Mouse (Mus musculus): ENCODE measurements around the gene Rtel1. TPM values are rescaled to one million over a fixed set of nuclear protein-coding genes. Genes with fewer than 3 reads are reported as not detected.
A peak's percentile ranks its signal among the peaks of the same experiment; 100 is the strongest.

Gene Rtel1
- polyA plus RNA-seq, 1 experiment from 2014 or later: 43.9 TPM

GRCm38 (mm10) chr2:181356780-181357179 is 37.2 kb downstream of the Rtel1 start:
- no peak for ATAC-seq (ENCODE audit: low read depth)
- Histone ChIP-seq H3K36me3 (ENCODE audit: control insufficient read depth, insufficient read depth, low read length) (peaks cover 56% of the 10 kb centered on the region), H3K4me2 (ENCODE audit: low read depth, low read length) (no peak overlapping the region), H3K27me3 (ENCODE audit: control insufficient read depth, insufficient read depth, low read length) (no peaks in the 10 kb centered on the region), H3K4me3 (ENCODE audit: low read depth, low read length) (no peak overlapping the region), H3K9ac (replicated peaks; ENCODE audit: low read depth, low read length) (no peak overlapping the region), H3K4me1 (ENCODE audit: control insufficient read depth, insufficient read depth, low read length) (no peaks in the 10 kb centered on the region), H3K9me3 (ENCODE audit: control insufficient read depth, low read length) (no peaks in the 10 kb centered on the region), H3K27ac (ENCODE audit: low read depth, low read length) (no peak overlapping the region)
- WGBS: 82% methylated on average over 3 of the region's 3 CpGs

GRCm38 (mm10) chr2:181363946-181364345 is 44.4 kb downstream of the Rtel1 start:
- Histone ChIP-seq H3K27ac (ENCODE audit: low read depth, low read length) (no peak overlapping the region), H3K4me1 (ENCODE audit: control insufficient read depth, insufficient read depth, low read length) (peaks cover 30% of the 10 kb centered on the region), H3K9ac (replicated peaks; ENCODE audit: low read depth, low read length) (peak overlapping the region; percentile 84), H3K9me3 (ENCODE audit: control insufficient read depth, low read length) (no peaks in the 10 kb centered on the region), H3K4me2 (ENCODE audit: low read depth, low read length) (peak overlapping the region; percentile 99), H3K4me3 (ENCODE audit: low read depth, low read length) (peak overlapping the region; percentile 94), H3K27me3 (ENCODE audit: control insufficient read depth, insufficient read depth, low read length) (no peaks in the 10 kb centered on the region), H3K36me3 (ENCODE audit: control insufficient read depth, insufficient read depth, low read length) (peaks cover 41% of the 10 kb centered on the region)
- 89% methylated on average over 3 of the region's 3 CpGs for WGBS
- no peak for ATAC-seq (ENCODE audit: low read depth)

DNA sequence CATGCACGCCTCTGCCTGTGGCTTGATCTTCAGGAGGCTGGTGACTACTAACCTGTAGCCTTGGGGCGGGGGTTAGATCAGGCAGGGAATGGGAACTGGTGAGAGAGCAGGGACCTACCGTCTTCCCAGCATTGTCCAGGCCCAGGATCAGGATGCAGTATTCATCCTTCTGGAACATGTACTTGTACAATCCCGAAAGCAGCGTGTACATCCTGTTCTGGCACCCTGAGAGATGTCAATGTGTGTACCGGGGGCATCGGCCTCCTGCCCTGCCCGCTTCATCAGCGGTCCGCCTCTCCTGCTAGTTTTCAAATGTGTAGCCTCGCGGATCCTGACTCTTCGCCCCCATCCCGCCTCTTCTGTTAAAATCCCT is 44.9 kb downstream of the Rtel1 start:
- Histone ChIP-seq H3K4me2 (ENCODE audit: low read depth, low read length) (peak overlapping the region; percentile 99), H3K9me3 (ENCODE audit: control insufficient read depth, low read length) (no peaks in the 10 kb centered on the region), H3K27me3 (ENCODE audit: control insufficient read depth, insufficient read depth, low read length) (no peaks in the 10 kb centered on the region), H3K36me3 (ENCODE audit: control insufficient read depth, insufficient read depth, low read length) (peaks cover 40% of the 10 kb centered on the region), H3K27ac (ENCODE audit: low read depth, low read length) (peak overlapping the region; percentile 88), H3K4me1 (ENCODE audit: control insufficient read depth, insufficient read depth, low read length) (peaks cover 30% of the 10 kb centered on the region), H3K9ac (replicated peaks; ENCODE audit: low read depth, low read length) (peak overlapping the region; percentile 84), H3K4me3 (ENCODE audit: low read depth, low read length) (peak overlapping the region; percentile 94)
- 13% methylated on average over 14 of the region's 14 CpGs for WGBS
- ATAC-seq (ENCODE audit: low read depth): 0 out of 2 replicates have a peak, but pooled peaks have one; percentile 2

- H3K4me3 ChIP-seq (ENCODE audit: low read depth, low read length): peak within 1 kb of the TSS; percentile 94
- under 1% methylated on average over 67 of the region's 71 CpGs for WGBS
- peak within 1 kb of the TSS; percentile 88 for H3K27ac ChIP-seq (ENCODE audit: low read depth, low read length)
- ATAC-seq (ENCODE audit: low read depth): peak; percentile 89
- H3K9me3 ChIP-seq (ENCODE audit: control insufficient read depth, low read length): no peaks in the 10 kb centered on the region
- H3K4me1 ChIP-seq (ENCODE audit: control insufficient read depth, insufficient read depth, low read length): peaks cover 30% of the 10 kb centered on the region
- H3K9ac ChIP-seq (replicated peaks; ENCODE audit: low read depth, low read length): peak within 1 kb of the TSS; percentile 84
- H3K4me2 ChIP-seq (ENCODE audit: low read depth, low read length): peak within 1 kb of the TSS; percentile 99
- peaks cover 35% of the 10 kb centered on the region for H3K36me3 ChIP-seq (ENCODE audit: control insufficient read depth, insufficient read depth, low read length)
- H3K27me3 ChIP-seq (ENCODE audit: control insufficient read depth, insufficient read depth, low read length): no peaks in the 10 kb centered on the region
These were observed 45.5 kb downstream of the Rtel1 start, which contains the start of the genes Zgpat and Arfrp1 for GRCm38 (mm10) chr2:181364860-181365596. Gene Zgpat, plus strand, starts transcription at chr2:181364928. Gene Arfrp1, minus strand, starts transcription at chr2:181365404.

GRCm38 (mm10) chr2:181365655-181366075 is 46.1 kb downstream of the Rtel1 start:
- H3K27ac ChIP-seq (ENCODE audit: low read depth, low read length): peak overlapping the region; percentile 88
- H3K4me2 ChIP-seq (ENCODE audit: low read depth, low read length): peak overlapping the region; percentile 99
- peaks cover 30% of the 10 kb centered on the region for H3K4me1 ChIP-seq (ENCODE audit: control insufficient read depth, insufficient read depth, low read length)
- peaks cover 30% of the 10 kb centered on the region for H3K36me3 ChIP-seq (ENCODE audit: control insufficient read depth, insufficient read depth, low read length)
- under 1% methylated on average over 20 of the region's 20 CpGs for WGBS
- no peaks in the 10 kb centered on the region for H3K27me3 ChIP-seq (ENCODE audit: control insufficient read depth, insufficient read depth, low read length)
- peak; percentile 75 for ATAC-seq (ENCODE audit: low read depth)
- peak overlapping the region; percentile 84 for H3K9ac ChIP-seq (replicated peaks; ENCODE audit: low read depth, low read length)
- no peaks in the 10 kb centered on the region for H3K9me3 ChIP-seq (ENCODE audit: control insufficient read depth, low read length)
- H3K4me3 ChIP-seq (ENCODE audit: low read depth, low read length): peak overlapping the region; percentile 94

- Histone ChIP-seq H3K27me3 (ENCODE audit: control insufficient read depth, insufficient read depth, low read length) (no peaks in the 10 kb centered on the region), H3K4me1 (ENCODE audit: control insufficient read depth, insufficient read depth, low read length) (peaks cover 24% of the 10 kb centered on the region), H3K36me3 (ENCODE audit: control insufficient read depth, insufficient read depth, low read length) (0 out of 2 replicates have a peak, but pooled peaks cover 10% of the 10 kb centered on the region), H3K9ac (replicated peaks; ENCODE audit: low read depth, low read length) (no peak overlapping the region), H3K9me3 (ENCODE audit: control insufficient read depth, low read length) (no peaks in the 10 kb centered on the region), H3K27ac (ENCODE audit: low read depth, low read length) (no peak overlapping the region), H3K4me3 (ENCODE audit: low read depth, low read length) (no peak overlapping the region), H3K4me2 (ENCODE audit: low read depth, low read length) (no peak overlapping the region)
- ATAC-seq (ENCODE audit: low read depth): no peak
- WGBS: 98% methylated on average over 5 of the region's 5 CpGs
These were observed 50.5 kb downstream of the Rtel1 start for GRCm38 (mm10) chr2:181370001-181370400.

GRCm38 (mm10) chr2:181375787-181376186 is 56.2 kb downstream of the Rtel1 start:
- H3K36me3 ChIP-seq (ENCODE audit: control insufficient read depth, insufficient read depth, low read length): peaks cover 16% of the 10 kb centered on the region; the same call in 1 of the 2 replicates
- H3K27me3 ChIP-seq (ENCODE audit: control insufficient read depth, insufficient read depth, low read length): no peaks in the 10 kb centered on the region
- no peaks in the 10 kb centered on the region for H3K9me3 ChIP-seq (ENCODE audit: control insufficient read depth, low read length)
- ATAC-seq (ENCODE audit: low read depth): no peak
- H3K9ac ChIP-seq (replicated peaks; ENCODE audit: low read depth, low read length): no peak overlapping the region
- no peak overlapping the region for H3K4me3 ChIP-seq (ENCODE audit: low read depth, low read length)
- 97% methylated on average over 2 of the region's 2 CpGs for WGBS
- H3K4me1 ChIP-seq (ENCODE audit: control insufficient read depth, insufficient read depth, low read length): no peaks in the 10 kb centered on the region
- no peak overlapping the region for H3K27ac ChIP-seq (ENCODE audit: low read depth, low read length)
- no peak overlapping the region for H3K4me2 ChIP-seq (ENCODE audit: low read depth, low read length)

- peaks cover 24% of the 10 kb centered on the region for H3K36me3 ChIP-seq (ENCODE audit: control insufficient read depth, insufficient read depth, low read length)
- no peaks in the 10 kb centered on the region for H3K4me1 ChIP-seq (ENCODE audit: control insufficient read depth, insufficient read depth, low read length)
- no peaks in the 10 kb centered on the region for H3K27me3 ChIP-seq (ENCODE audit: control insufficient read depth, insufficient read depth, low read length)
- 89% methylated on average over 2 of the region's 2 CpGs for WGBS
- no peak for ATAC-seq (ENCODE audit: low read depth)
- no peak overlapping the region for H3K4me2 ChIP-seq (ENCODE audit: low read depth, low read length)
- no peak overlapping the region for H3K4me3 ChIP-seq (ENCODE audit: low read depth, low read length)
- H3K9me3 ChIP-seq (ENCODE audit: control insufficient read depth, low read length): no peaks in the 10 kb centered on the region
- H3K9ac ChIP-seq (replicated peaks; ENCODE audit: low read depth, low read length): no peak overlapping the region
- no peak overlapping the region for H3K27ac ChIP-seq (ENCODE audit: low read depth, low read length)
These were observed 57.7 kb downstream of the Rtel1 start for GRCm38 (mm10) chr2:181377230-181377629.

DNA sequence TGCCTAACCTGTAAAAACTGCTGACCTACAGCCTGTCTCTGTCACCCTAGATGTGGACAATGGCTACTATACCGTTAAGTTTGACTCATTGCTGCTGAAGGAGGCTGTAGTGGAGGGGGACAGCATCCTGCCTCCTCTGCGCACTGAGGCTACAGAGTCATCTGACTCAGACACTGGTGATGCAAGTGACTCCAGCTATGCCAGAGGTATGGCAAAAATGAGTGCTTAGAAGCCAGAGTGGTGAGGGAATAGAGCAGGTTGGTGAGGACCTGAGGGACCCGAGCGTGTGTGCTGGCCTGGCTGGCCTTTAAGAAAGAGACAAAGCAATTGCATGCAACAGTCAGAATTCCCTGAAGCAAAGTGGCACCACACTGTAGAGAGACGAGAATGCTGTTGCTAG is 59.2 kb downstream of the Rtel1 start:
- ATAC-seq (ENCODE audit: low read depth): no peak
- Histone ChIP-seq H3K4me3 (ENCODE audit: low read depth, low read length) (no peak overlapping the region), H3K4me2 (ENCODE audit: low read depth, low read length) (no peak overlapping the region), H3K9me3 (ENCODE audit: control insufficient read depth, low read length) (no peaks in the 10 kb centered on the region), H3K4me1 (ENCODE audit: control insufficient read depth, insufficient read depth, low read length) (no peaks in the 10 kb centered on the region), H3K9ac (replicated peaks; ENCODE audit: low read depth, low read length) (no peak overlapping the region), H3K27ac (ENCODE audit: low read depth, low read length) (no peak overlapping the region), H3K36me3 (ENCODE audit: control insufficient read depth, insufficient read depth, low read length) (peaks cover 38% of the 10 kb centered on the region), H3K27me3 (ENCODE audit: control insufficient read depth, insufficient read depth, low read length) (no peaks in the 10 kb centered on the region)
- 94% methylated on average over 5 of the region's 5 CpGs for WGBS
